Mouse (Mus musculus): Measurements from ENCODE around the gene Grk1.

Grk1 gene

GRCm38 (mm10) chr8:13404666-13405131, at the start of gene Grk1:
Gene Grk1, plus strand, starts transcription at chr8:13405081.
- Histone ChIP-seq H3K36me3 (ENCODE audit: control insufficient read depth, insufficient read depth, low read length, poor library complexity, severe bottlenecking) (no peaks in the 10 kb centered on the region), H3K27me3 (ENCODE audit: control insufficient read depth, insufficient read depth, low read length, poor library complexity, severe bottlenecking) (no peaks in the 10 kb centered on the region)
- DNase-seq (ENCODE audit: low read depth, low spot score): no peak

GRCm38 (mm10) chr8:13356221-13356620, 48.7 kb upstream of the Grk1 start:
- DNase-seq (ENCODE audit: low read depth, low spot score): no peak
- H3K36me3 ChIP-seq (ENCODE audit: control insufficient read depth, insufficient read depth, low read length, poor library complexity, severe bottlenecking): no peaks in the 10 kb centered on the region

GRCm38 (mm10) chr8:13356681-13357080, 48.2 kb upstream of the Grk1 start:
- no peak for DNase-seq (ENCODE audit: low read depth, low spot score)
- H3K27me3 ChIP-seq (ENCODE audit: control insufficient read depth, insufficient read depth, low read length, poor library complexity, severe bottlenecking): no peaks in the 10 kb centered on the region
- no peaks in the 10 kb centered on the region for H3K36me3 ChIP-seq (ENCODE audit: control insufficient read depth, insufficient read depth, low read length, poor library complexity, severe bottlenecking)

More at GRCm38 (mm10) chr8:13356221-13356620, 48.7 kb upstream of the Grk1 start:
- no peaks in the 10 kb centered on the region for H3K27me3 ChIP-seq (ENCODE audit: control insufficient read depth, insufficient read depth, low read length, poor library complexity, severe bottlenecking)

- Histone ChIP-seq H3K36me3 (ENCODE audit: control insufficient read depth, insufficient read depth, low read length, poor library complexity, severe bottlenecking) (no peaks in the 10 kb centered on the region), H3K27me3 (ENCODE audit: control insufficient read depth, insufficient read depth, low read length, poor library complexity, severe bottlenecking) (no peaks in the 10 kb centered on the region)
- DNase-seq (ENCODE audit: low read depth, low spot score): no peak
These were observed 44.7 kb upstream of the Grk1 start for GRCm38 (mm10) chr8:13360213-13360612.

GRCm38 (mm10) chr8:13361865-13362264, 43.0 kb upstream of the Grk1 start:
- Histone ChIP-seq H3K27me3 (ENCODE audit: control insufficient read depth, insufficient read depth, low read length, poor library complexity, severe bottlenecking) (no peaks in the 10 kb centered on the region), H3K36me3 (ENCODE audit: control insufficient read depth, insufficient read depth, low read length, poor library complexity, severe bottlenecking) (no peaks in the 10 kb centered on the region)
- DNase-seq (ENCODE audit: low read depth, low spot score): peak; percentile 18

GRCm38 (mm10) chr8:13373151-13373662, 31.7 kb upstream of the Grk1 start:
- no peak for DNase-seq (ENCODE audit: low read depth, low spot score)
- Histone ChIP-seq H3K36me3 (ENCODE audit: control insufficient read depth, insufficient read depth, low read length, poor library complexity, severe bottlenecking) (no peaks in the 10 kb centered on the region; the same call in 1 of the 2 replicates), H3K27me3 (ENCODE audit: control insufficient read depth, insufficient read depth, low read length, poor library complexity, severe bottlenecking) (no peaks in the 10 kb centered on the region)

- DNase-seq (ENCODE audit: low read depth, low spot score): no peak
- Histone ChIP-seq H3K36me3 (ENCODE audit: control insufficient read depth, insufficient read depth, low read length, poor library complexity, severe bottlenecking) (no peaks in the 10 kb centered on the region), H3K27me3 (ENCODE audit: control insufficient read depth, insufficient read depth, low read length, poor library complexity, severe bottlenecking) (no peaks in the 10 kb centered on the region)
These were observed 23.3 kb upstream of the Grk1 start for GRCm38 (mm10) chr8:13381630-13382029.

- DNase-seq (ENCODE audit: low read depth, low spot score): no peak
- H3K27me3 ChIP-seq (ENCODE audit: control insufficient read depth, insufficient read depth, low read length, poor library complexity, severe bottlenecking): no peaks in the 10 kb centered on the region
- no peaks in the 10 kb centered on the region for H3K36me3 ChIP-seq (ENCODE audit: control insufficient read depth, insufficient read depth, low read length, poor library complexity, severe bottlenecking)
These were observed 22.3 kb upstream of the Grk1 start for GRCm38 (mm10) chr8:13382536-13382935.

- no peak for DNase-seq (ENCODE audit: low read depth, low spot score)
- Histone ChIP-seq H3K36me3 (ENCODE audit: control insufficient read depth, insufficient read depth, low read length, poor library complexity, severe bottlenecking) (no peaks in the 10 kb centered on the region), H3K27me3 (ENCODE audit: control insufficient read depth, insufficient read depth, low read length, poor library complexity, severe bottlenecking) (no peaks in the 10 kb centered on the region)
These were observed 21.9 kb upstream of the Grk1 start for GRCm38 (mm10) chr8:13382999-13383398.

GRCm38 (mm10) chr8:13386366-13386765, 18.5 kb upstream of the Grk1 start:
- H3K27me3 ChIP-seq (ENCODE audit: control insufficient read depth, insufficient read depth, low read length, poor library complexity, severe bottlenecking): no peaks in the 10 kb centered on the region
- no peak for DNase-seq (ENCODE audit: low read depth, low spot score)

GRCm38 (mm10) chr8:13387728-13388127, 17.2 kb upstream of the Grk1 start:
- no peaks in the 10 kb centered on the region for H3K27me3 ChIP-seq (ENCODE audit: control insufficient read depth, insufficient read depth, low read length, poor library complexity, severe bottlenecking)
- DNase-seq (ENCODE audit: low read depth, low spot score): peak; percentile 6
- H3K36me3 ChIP-seq (ENCODE audit: control insufficient read depth, insufficient read depth, low read length, poor library complexity, severe bottlenecking): no peaks in the 10 kb centered on the region

More at GRCm38 (mm10) chr8:13386366-13386765, 18.5 kb upstream of the Grk1 start:
- H3K36me3 ChIP-seq (ENCODE audit: control insufficient read depth, insufficient read depth, low read length, poor library complexity, severe bottlenecking): no peaks in the 10 kb centered on the region

GRCm38 (mm10) chr8:13388744-13389143, 16.1 kb upstream of the Grk1 start:
- Histone ChIP-seq H3K27me3 (ENCODE audit: control insufficient read depth, insufficient read depth, low read length, poor library complexity, severe bottlenecking) (no peaks in the 10 kb centered on the region), H3K36me3 (ENCODE audit: control insufficient read depth, insufficient read depth, low read length, poor library complexity, severe bottlenecking) (no peaks in the 10 kb centered on the region)
- DNase-seq (ENCODE audit: low read depth, low spot score): no peak

GRCm38 (mm10) chr8:13393869-13394268, 11.0 kb upstream of the Grk1 start:
- no peak for DNase-seq (ENCODE audit: low read depth, low spot score)
- H3K27me3 ChIP-seq (ENCODE audit: control insufficient read depth, insufficient read depth, low read length, poor library complexity, severe bottlenecking): no peaks in the 10 kb centered on the region

GRCm38 (mm10) chr8:13396725-13397124, 8.2 kb upstream of the Grk1 start, which contains the start of gene Atp4b:
Gene Atp4b, minus strand, starts transcription at chr8:13396825.
- Histone ChIP-seq H3K27me3 (ENCODE audit: control insufficient read depth, insufficient read depth, low read length, poor library complexity, severe bottlenecking) (no peaks in the 10 kb centered on the region), H3K36me3 (ENCODE audit: control insufficient read depth, insufficient read depth, low read length, poor library complexity, severe bottlenecking) (no peaks in the 10 kb centered on the region)
- no peak for DNase-seq (ENCODE audit: low read depth, low spot score)

More at GRCm38 (mm10) chr8:13393869-13394268, 11.0 kb upstream of the Grk1 start:
- no peaks in the 10 kb centered on the region for H3K36me3 ChIP-seq (ENCODE audit: control insufficient read depth, insufficient read depth, low read length, poor library complexity, severe bottlenecking)

GRCm38 (mm10) chr8:13403517-13403916, 1.4 kb upstream of the Grk1 start:
- Histone ChIP-seq H3K36me3 (ENCODE audit: control insufficient read depth, insufficient read depth, low read length, poor library complexity, severe bottlenecking) (no peaks in the 10 kb centered on the region), H3K27me3 (ENCODE audit: control insufficient read depth, insufficient read depth, low read length, poor library complexity, severe bottlenecking) (no peaks in the 10 kb centered on the region)
- DNase-seq (ENCODE audit: low read depth, low spot score): no peak

GRCm38 (mm10) chr8:13406011-13406410, 1.1 kb downstream of the Grk1 start:
- Histone ChIP-seq H3K27me3 (ENCODE audit: control insufficient read depth, insufficient read depth, low read length, poor library complexity, severe bottlenecking) (no peaks in the 10 kb centered on the region), H3K36me3 (ENCODE audit: control insufficient read depth, insufficient read depth, low read length, poor library complexity, severe bottlenecking) (no peaks in the 10 kb centered on the region)
- DNase-seq (ENCODE audit: low read depth, low spot score): no peak
